In genomic region chr1:150009968-150010628, GRCm38 (mm10) we compare ENCODE assay signal across 14 mouse cellular contexts. TPM values are rescaled to one million over a fixed set of nuclear protein-coding genes. Genes with fewer than 3 reads are reported as not detected.
DNase-seq lines count a peak whose midpoint lies in the region; ATAC-seq lines count a peak whose summit lies in the region.
"Had no signal": no experiment of that assay in that cellular context is flagged by ENCODE, and none has a peak within 500 bp of the region (broad histone marks: within the 10 kb centered on the region; RNA-seq: fewer than 3 reads in every experiment).

No protein-coding gene starts in this region.

- WGBS in neural tube, embryonic 11.5 days: 83% methylated on average over 18 of the region's 18 CpGs
- WGBS in neural tube, embryonic 15.5 days: 76% methylated on average over 18 of the region's 18 CpGs
- 65% methylated on average over 18 of the region's 18 CpGs for WGBS in forebrain, embryonic 13.5 days
- 72% methylated on average over 18 of the region's 18 CpGs for WGBS in hindbrain, embryonic 15.5 days

- H3K27me3 ChIP-seq in neural tube, embryonic 11.5 days (ENCODE audit: control insufficient read depth, insufficient read depth, low read length): no peaks in the 10 kb centered on the region
- no peaks in the 10 kb centered on the region for H3K27me3 ChIP-seq in neural tube, embryonic 15.5 days (replicated peaks)
- no peaks in the 10 kb centered on the region for H3K27me3 ChIP-seq in forebrain, embryonic 13.5 days
- H3K27me3 ChIP-seq in hindbrain, embryonic 15.5 days: no peaks in the 10 kb centered on the region
- H3K27me3 ChIP-seq: neural tube, embryonic 12.5 days had no signal

- DNase-seq in neural tube, embryonic 11.5 days (ENCODE audit: low spot score): peak; percentile 10
- DNase-seq in adrenal gland, adult (ENCODE audit: inconsistent age in 2 of 2, low spot score in 1 of 2): no peak
- DNase-seq in left cerebral cortex, postnatal 10 days (ENCODE audit: extremely low spot score in 1 of 2, low spot score in 2 of 2): no peak
- no peak for DNase-seq in spleen, adult 18-20 months
- DNase-seq: adrenal gland, postnatal 14 days; cerebellum, postnatal 14 days; thymus, postnatal 4 days had no signal

- H3K4me1 ChIP-seq in neural tube, embryonic 11.5 days (ENCODE audit: control insufficient read depth, insufficient read depth, low read length): no peaks in the 10 kb centered on the region
- H3K4me1 ChIP-seq in neural tube, embryonic 15.5 days: no peaks in the 10 kb centered on the region
- no peaks in the 10 kb centered on the region for H3K4me1 ChIP-seq in forebrain, embryonic 13.5 days
- no peaks in the 10 kb centered on the region for H3K4me1 ChIP-seq in hindbrain, embryonic 15.5 days (replicated peaks)
- H3K4me1 ChIP-seq: neural tube, embryonic 12.5 days had no signal

- no peaks in the 10 kb centered on the region for H3K9me3 ChIP-seq in neural tube, embryonic 11.5 days (ENCODE audit: control insufficient read depth, low read length)
- no peaks in the 10 kb centered on the region for H3K9me3 ChIP-seq in neural tube, embryonic 15.5 days (replicated peaks)
- no peaks in the 10 kb centered on the region for H3K9me3 ChIP-seq in forebrain, embryonic 13.5 days (replicated peaks)
- H3K9me3 ChIP-seq in hindbrain, embryonic 15.5 days: no peaks in the 10 kb centered on the region
- H3K9me3 ChIP-seq: neural tube, embryonic 12.5 days had no signal

- H3K4me2 ChIP-seq in neural tube, embryonic 11.5 days (ENCODE audit: low read depth): no peak overlapping the region
- H3K4me2 ChIP-seq in neural tube, embryonic 15.5 days: no peak overlapping the region
- H3K4me2 ChIP-seq in forebrain, embryonic 13.5 days: no peak overlapping the region
- H3K4me2 ChIP-seq in hindbrain, embryonic 15.5 days: no peak overlapping the region
- H3K4me2 ChIP-seq: neural tube, embryonic 12.5 days had no signal

- no peaks in the 10 kb centered on the region for H3K36me3 ChIP-seq in neural tube, embryonic 11.5 days (ENCODE audit: control insufficient read depth, insufficient read depth, low read length)
- no peaks in the 10 kb centered on the region for H3K36me3 ChIP-seq in neural tube, embryonic 15.5 days
- H3K36me3 ChIP-seq in forebrain, embryonic 13.5 days (ENCODE audit: poor library complexity, severe bottlenecking): no peaks in the 10 kb centered on the region
- no peaks in the 10 kb centered on the region for H3K36me3 ChIP-seq in hindbrain, embryonic 15.5 days
- H3K36me3 ChIP-seq: neural tube, embryonic 12.5 days had no signal

- no peak overlapping the region for H3K9ac ChIP-seq in neural tube, embryonic 11.5 days (ENCODE audit: low read length)
- H3K9ac ChIP-seq in neural tube, embryonic 15.5 days (replicated peaks): no peak overlapping the region
- H3K9ac ChIP-seq in forebrain, embryonic 13.5 days: no peak overlapping the region
- H3K9ac ChIP-seq in hindbrain, embryonic 15.5 days: no peak overlapping the region
- H3K9ac ChIP-seq: neural tube, embryonic 12.5 days had no signal

- peak; percentile 68 for ATAC-seq in neural tube, embryonic 11.5 days (ENCODE audit: insufficient read depth, low FRiP score, low TSS enrichment)
- ATAC-seq in neural tube, embryonic 15.5 days (ENCODE audit: low FRiP score): no peak
- ATAC-seq in forebrain, embryonic 13.5 days: peak; percentile 68
- ATAC-seq in hindbrain, embryonic 15.5 days (ENCODE audit: low FRiP score, low read depth): peak; percentile 38; the same call in 1 of the 2 replicates
- ATAC-seq: intestine, postnatal 0 days had no signal

- intact Hi-C loops in left cerebral cortex, postnatal 10 days (cut with DNase I): no loop called here

- H3K4me3 ChIP-seq in neural tube, embryonic 11.5 days (ENCODE audit: low read depth, low read length): no peak overlapping the region
- H3K4me3 ChIP-seq in neural tube, embryonic 15.5 days (replicated peaks): no peak overlapping the region
- H3K4me3 ChIP-seq in forebrain, embryonic 13.5 days: no peak overlapping the region
- H3K4me3 ChIP-seq in hindbrain, embryonic 15.5 days: no peak overlapping the region
- H3K4me3 ChIP-seq: left cerebral cortex, adult 2 months; neural tube, embryonic 12.5 days had no signal

- no peak overlapping the region for H3K27ac ChIP-seq in neural tube, embryonic 11.5 days (ENCODE audit: low read depth, low read length)
- no peak overlapping the region for H3K27ac ChIP-seq in neural tube, embryonic 15.5 days (replicated peaks)
- H3K27ac ChIP-seq in forebrain, embryonic 13.5 days: no peak overlapping the region
- H3K27ac ChIP-seq in hindbrain, embryonic 15.5 days (replicated peaks): no peak overlapping the region
- H3K27ac ChIP-seq: left cerebral cortex, adult 2 months; neural tube, embryonic 12.5 days; stomach, postnatal 0 days had no signal

RNA-seq across cellular contexts. Expression of gene Pla2g4a, which starts 49.0 kb away (rescaled TPM):
- 4.7 and 5.4 TPM in 2 replicates for polyA plus RNA-seq in neural tube, embryonic 11.5 days (2014; fragmentation: Nextera tagmentation; extraction: Ambion mirVana)
- 1.1 and 7.5 TPM in 2 replicates for polyA plus RNA-seq in neural tube, embryonic 15.5 days (2015; fragmentation: Nextera tagmentation; extraction: Ambion mirVana)
- polyA plus RNA-seq in forebrain, embryonic 13.5 days (2015; fragmentation: Nextera tagmentation; extraction: Ambion mirVana): 1.1 and 1.6 TPM in 2 replicates
- polyA plus RNA-seq in hindbrain, embryonic 15.5 days (2015; fragmentation: Nextera tagmentation; extraction: Ambion mirVana): 1.8 and 2.3 TPM in 2 replicates
- total RNA-seq in left cerebral cortex, postnatal 10 days (2021): 1 to 10 TPM; 1.6 to 2.1 TPM
